Mouse (Mus musculus) intestine, embryonic 16.5 days (tissue): ENCODE data around the gene Pithd1. TPM values are rescaled to one million over a fixed set of nuclear protein-coding genes. Genes with fewer than 3 reads are reported as not detected.
A peak's percentile ranks its signal among the peaks of the same experiment; 100 is the strongest.

ENCODE experiments used
- ATAC-seq: fragments of 200-750 bp; cut with Nextera tagmentation; 2 replicates; pipeline ENCODE4 v1.8.0; 2017; ENCODE audit warnings: moderate TSS enrichment, moderate library complexity
- H3K27ac ChIP-seq: fragments of 300-500 bp; sonication (generic); 2 replicates; pipeline ENCODE4 v1.5.1; 2014; ENCODE audit warnings: mild to moderate bottlenecking, low read length
- H3K27me3 ChIP-seq: fragments of 300-500 bp; sonication (generic); replicated peaks from 2 replicates; pipeline ENCODE4 v1.6.1; 2014; ENCODE audit warnings: low read length, control low read depth, mixed read lengths; ENCODE audit not compliant: control insufficient read depth, insufficient read depth
- H3K36me3 ChIP-seq: fragments of 300-500 bp; sonication (generic); 2 replicates; pipeline ENCODE4 v1.6.1; 2014; ENCODE audit warnings: low read length, control low read depth; ENCODE audit not compliant: control insufficient read depth, insufficient read depth
- H3K4me1 ChIP-seq: fragments of 300-500 bp; sonication (generic); 2 replicates; pipeline ENCODE4 v1.6.1; 2014; ENCODE audit warnings: low read length, control low read depth, mixed read lengths; ENCODE audit not compliant: control insufficient read depth, insufficient read depth
- H3K4me2 ChIP-seq: fragments of 300-500 bp; sonication (generic); 2 replicates; pipeline ENCODE4 v1.6.1; 2014; ENCODE audit warnings: low read depth, low read length, control low read depth
- H3K4me3 ChIP-seq: fragments of 300-500 bp; sonication (generic); 2 replicates; pipeline ENCODE4 v1.5.1; 2014; ENCODE audit warnings: mild to moderate bottlenecking, low read length
- H3K9ac ChIP-seq: fragments of 300-500 bp; sonication (generic); 2 replicates; pipeline ENCODE4 v1.6.1; 2014; ENCODE audit warnings: low read depth, low read length
- H3K9me3 ChIP-seq: fragments of 300-500 bp; sonication (generic); 2 replicates; pipeline ENCODE4 v1.6.1; 2016; ENCODE audit warnings: low read length, control low read depth; ENCODE audit not compliant: control insufficient read depth
- WGBS: fragments of 180-500 bp; shearing (Covaris S2); extraction: QIAGEN DNeasy Blood & Tissue Kit; methylation state at CpG from one replicate; pipeline ENCODE4 v1.1.7; 2014; 5-methylcytosine and 5-hydroxymethylcytosine counted together
- polyA plus RNA-seq: library from polyadenylated mRNA; unstranded; fragments of >200 nt; fragmentation: Nextera tagmentation; extraction: Ambion mirVana; gene quantifications from 2 replicates; pipeline ENCODE4 v1.2.1, GENCODE M21; 2015

Gene Pithd1
- polyA plus RNA-seq, 1 experiment from 2014 or later: 47.2 TPM

DNA sequence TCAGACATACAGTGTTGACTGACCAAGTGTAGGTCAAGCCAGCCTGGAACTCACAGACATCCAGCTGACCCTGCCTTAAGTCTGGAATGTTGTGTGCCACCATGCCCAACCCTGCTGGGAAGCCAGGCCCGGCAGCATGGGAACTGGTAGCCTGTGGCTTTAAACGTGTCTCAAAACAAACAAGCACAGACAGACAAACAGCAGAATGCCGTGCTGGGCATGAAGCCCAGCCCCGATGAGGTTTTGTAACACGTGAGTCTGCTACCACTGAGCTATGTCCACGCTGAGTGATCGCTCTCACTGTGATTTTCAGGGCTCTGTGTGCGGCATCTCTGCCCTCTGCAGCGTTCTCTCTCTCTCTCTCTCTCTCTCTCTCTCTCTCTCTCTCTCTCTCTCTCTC lies 31.2 kb downstream of the Pithd1 start:
- H3K27me3 ChIP-seq: no peaks in the 10 kb centered on the region
- peaks cover 22% of the 10 kb centered on the region for H3K36me3 ChIP-seq
- peaks cover 5% of the 10 kb centered on the region; the same call in 1 of the 2 replicates for H3K4me1 ChIP-seq
- H3K4me3 ChIP-seq: no peak overlapping the region
- no peak overlapping the region for H3K27ac ChIP-seq
- WGBS: 87% methylated on average over 9 of the region's 9 CpGs
- H3K9me3 ChIP-seq: peaks cover 3% of the 10 kb centered on the region; the same call in 1 of the 2 replicates
- no peak overlapping the region for H3K9ac ChIP-seq
- ATAC-seq: no peak
- no peak overlapping the region for H3K4me2 ChIP-seq

DNA sequence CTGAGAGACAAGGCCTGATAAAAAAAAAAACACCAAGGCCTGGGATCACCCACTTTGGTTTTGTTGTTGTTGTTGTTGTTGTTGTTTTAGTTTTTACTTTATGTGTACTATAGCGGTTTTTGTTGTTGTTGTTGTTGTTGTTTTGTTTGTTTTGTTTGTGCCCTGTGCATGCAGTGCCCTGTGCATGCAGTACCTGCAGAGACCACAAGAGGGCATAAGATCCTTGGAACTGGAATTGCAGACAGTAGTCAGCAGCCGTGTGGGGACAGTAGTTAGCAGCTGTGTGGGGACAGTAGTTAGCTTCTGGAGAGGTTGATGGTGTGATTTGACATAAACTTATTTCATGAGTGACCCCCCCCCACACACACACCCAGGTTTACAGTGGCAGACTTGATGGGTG lies 32.8 kb downstream of the Pithd1 start:
- H3K27ac ChIP-seq: no peak overlapping the region
- H3K9ac ChIP-seq: no peak overlapping the region
- peaks cover 22% of the 10 kb centered on the region for H3K36me3 ChIP-seq
- H3K4me1 ChIP-seq: peaks cover 8% of the 10 kb centered on the region
- H3K9me3 ChIP-seq: peaks cover 3% of the 10 kb centered on the region; the same call in 1 of the 2 replicates
- no peak for ATAC-seq
- no peak overlapping the region for H3K4me2 ChIP-seq
- no peaks in the 10 kb centered on the region for H3K27me3 ChIP-seq
- 21% methylated on average over 2 of the region's 2 CpGs for WGBS
- no peak overlapping the region for H3K4me3 ChIP-seq

DNA sequence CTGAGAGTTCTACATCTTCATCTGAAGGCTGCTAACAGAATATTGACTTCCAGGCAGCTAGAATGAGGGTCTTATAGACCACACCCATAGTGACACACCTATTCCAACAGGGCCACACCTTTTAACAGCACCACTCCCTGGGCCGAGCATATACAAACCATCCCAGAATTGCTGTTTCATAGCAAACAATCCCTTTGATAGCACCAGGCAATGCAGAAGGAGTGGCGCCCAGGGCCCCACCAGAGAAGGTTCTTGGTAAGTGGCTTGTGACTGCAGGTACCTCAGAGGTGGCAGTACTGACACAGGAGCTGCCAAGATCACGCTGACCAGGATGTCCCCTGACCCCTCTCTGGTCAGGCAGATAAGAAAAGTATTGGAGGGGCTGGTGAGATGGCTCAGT lies 33.9 kb downstream of the Pithd1 start:
- H3K27ac ChIP-seq: no peak overlapping the region
- 80% methylated on average over 3 of the region's 3 CpGs for WGBS

DNA sequence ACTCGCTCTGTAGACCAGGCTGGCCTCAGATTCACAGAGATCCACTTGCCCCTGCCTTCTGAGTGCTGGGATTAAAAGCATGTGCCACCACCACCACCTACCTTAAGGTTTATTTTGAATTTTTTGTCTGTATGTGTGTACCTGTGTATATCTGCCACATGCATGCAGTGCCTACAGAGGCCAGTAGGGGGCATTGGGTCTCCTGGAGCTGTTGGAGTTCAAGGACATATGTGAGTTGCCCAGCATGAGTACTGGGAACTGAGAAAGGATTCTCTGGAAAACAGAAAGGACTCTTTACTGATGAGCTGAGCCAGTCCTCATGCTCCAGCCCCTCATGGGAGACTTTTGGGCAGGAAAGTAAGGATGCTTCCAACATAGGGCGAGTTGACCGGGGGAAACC lies 35.6 kb downstream of the Pithd1 start:
- Histone ChIP-seq H3K27me3 (no peaks in the 10 kb centered on the region), H3K36me3 (peaks cover 22% of the 10 kb centered on the region), H3K9ac (no peak overlapping the region), H3K9me3 (peaks cover 3% of the 10 kb centered on the region; the same call in 1 of the 2 replicates), H3K4me3 (no peak overlapping the region), H3K4me1 (peaks cover 10% of the 10 kb centered on the region), H3K4me2 (no peak overlapping the region), H3K27ac (no peak overlapping the region)
- WGBS: 92% methylated on average over 3 of the region's 3 CpGs
- no peak for ATAC-seq

More for the DNA sequence above, 33.9 kb downstream of the Pithd1 start:
- Histone ChIP-seq H3K9ac (no peak overlapping the region), H3K4me1 (peaks cover 9% of the 10 kb centered on the region), H3K9me3 (peaks cover 3% of the 10 kb centered on the region; the same call in 1 of the 2 replicates), H3K36me3 (peaks cover 22% of the 10 kb centered on the region), H3K4me2 (no peak overlapping the region), H3K4me3 (no peak overlapping the region), H3K27me3 (no peaks in the 10 kb centered on the region)
- no peak for ATAC-seq

DNA sequence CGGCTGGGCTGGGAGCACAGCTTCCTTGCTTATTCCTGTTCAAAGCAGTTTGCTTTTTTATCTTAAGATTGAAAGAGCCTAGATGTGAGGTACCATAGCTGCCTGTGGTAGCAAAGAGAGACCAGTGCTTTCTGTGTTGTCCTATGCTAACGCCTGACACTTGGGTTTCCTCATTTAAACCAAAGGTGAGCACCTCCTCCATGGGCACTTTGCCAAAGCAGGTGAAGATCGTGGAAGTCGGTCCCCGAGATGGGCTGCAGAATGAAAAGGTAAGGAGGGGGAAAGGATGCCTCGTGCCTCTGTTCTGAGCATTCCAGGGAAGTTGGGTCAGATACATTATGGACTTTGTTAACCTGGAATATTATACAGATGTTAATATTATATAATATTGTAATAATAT lies 36.7 kb downstream of the Pithd1 start:
- H3K9me3 ChIP-seq: peaks cover 3% of the 10 kb centered on the region; the same call in 1 of the 2 replicates
- H3K36me3 ChIP-seq: peaks cover 16% of the 10 kb centered on the region
- H3K4me2 ChIP-seq: no peak overlapping the region
- H3K4me1 ChIP-seq: peaks cover 14% of the 10 kb centered on the region
- H3K27me3 ChIP-seq: no peaks in the 10 kb centered on the region
- no peak for ATAC-seq
- no peak overlapping the region for H3K9ac ChIP-seq
- H3K27ac ChIP-seq: no peak overlapping the region
- no peak overlapping the region for H3K4me3 ChIP-seq
- WGBS: 81% methylated on average over 6 of the region's 6 CpGs

DNA sequence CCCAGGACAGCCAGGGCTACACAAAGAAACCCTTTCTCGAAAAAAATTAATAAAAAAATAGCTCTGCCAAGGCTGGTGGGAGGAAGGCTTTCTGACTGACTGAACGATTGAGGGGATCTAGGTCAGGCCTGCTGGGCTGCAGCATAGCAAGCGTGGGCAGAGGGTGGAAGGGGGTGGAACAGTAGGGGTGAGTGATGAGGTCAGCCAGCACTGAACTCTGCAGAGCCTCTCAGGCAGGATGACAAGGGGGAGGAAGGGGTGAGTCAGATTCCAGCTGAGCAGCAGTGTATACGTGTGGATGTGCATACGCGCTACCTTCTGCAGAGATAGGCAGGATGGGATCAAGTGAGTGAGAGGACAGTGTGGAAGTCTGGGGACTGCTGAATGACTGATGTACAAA lies 37.2 kb downstream of the Pithd1 start:
- no peaks in the 10 kb centered on the region for H3K27me3 ChIP-seq
- no peak overlapping the region for H3K4me3 ChIP-seq
- H3K9ac ChIP-seq: no peak overlapping the region
- H3K4me1 ChIP-seq: peaks cover 14% of the 10 kb centered on the region
- H3K36me3 ChIP-seq: peaks cover 16% of the 10 kb centered on the region
- H3K4me2 ChIP-seq: no peak overlapping the region
- peaks cover 3% of the 10 kb centered on the region; the same call in 1 of the 2 replicates for H3K9me3 ChIP-seq
- ATAC-seq: no peak
- no peak overlapping the region for H3K27ac ChIP-seq
- WGBS: 50% methylated on average over 6 of the region's 6 CpGs

DNA sequence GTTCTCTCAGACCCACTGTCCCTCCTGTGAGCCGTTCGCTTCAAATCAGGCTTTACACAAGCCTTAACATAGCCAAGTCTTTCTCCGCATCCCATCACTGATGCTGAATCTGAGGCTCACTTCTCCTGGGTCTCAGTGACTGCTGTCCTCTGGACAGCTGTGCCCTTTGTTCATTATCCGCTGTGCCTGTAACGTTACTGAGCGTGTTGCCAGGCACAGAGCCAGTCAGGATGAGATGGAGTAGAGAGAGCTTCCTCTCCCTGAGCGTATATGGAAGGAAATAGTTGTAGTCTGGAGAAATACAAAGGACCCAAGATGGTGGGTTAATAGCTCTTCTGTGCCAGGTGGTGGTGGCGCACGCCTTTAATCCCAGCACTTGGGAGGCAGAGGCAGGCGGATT lies 37.6 kb downstream of the Pithd1 start:
- 83% methylated on average over 10 of the region's 10 CpGs for WGBS
- no peak overlapping the region for H3K9ac ChIP-seq
- ATAC-seq: no peak
- no peaks in the 10 kb centered on the region for H3K27me3 ChIP-seq
- peaks cover 14% of the 10 kb centered on the region for H3K4me1 ChIP-seq
- H3K36me3 ChIP-seq: peaks cover 16% of the 10 kb centered on the region
- no peak overlapping the region for H3K27ac ChIP-seq
- peaks cover 3% of the 10 kb centered on the region; the same call in 1 of the 2 replicates for H3K9me3 ChIP-seq
- H3K4me3 ChIP-seq: no peak overlapping the region
- H3K4me2 ChIP-seq: no peak overlapping the region

DNA sequence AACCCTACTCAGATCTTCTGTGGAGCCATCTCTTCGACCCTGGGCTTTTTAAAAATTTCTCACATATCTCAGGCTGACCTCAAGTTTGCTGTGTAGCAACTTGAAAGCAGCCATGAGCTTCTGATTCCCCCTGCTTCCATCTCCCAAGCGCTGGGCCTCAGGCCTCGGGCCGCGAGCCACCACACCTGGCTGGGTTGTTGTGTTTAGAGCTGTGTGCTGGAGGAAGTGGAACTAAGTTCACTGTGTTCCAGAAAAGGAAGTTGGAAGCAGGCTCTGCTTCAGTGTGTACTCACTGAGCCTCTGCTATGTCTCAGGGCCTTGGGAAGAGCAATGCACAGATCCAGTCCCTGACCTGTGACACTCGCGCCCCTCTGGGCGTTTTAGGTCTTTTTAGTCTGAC lies 38.9 kb downstream of the Pithd1 start:
- H3K27ac ChIP-seq: no peak overlapping the region; the same call in 1 of the 2 replicates
- peaks cover 14% of the 10 kb centered on the region for H3K4me1 ChIP-seq
- 84% methylated on average over 8 of the region's 8 CpGs for WGBS
- H3K9me3 ChIP-seq: peaks cover 3% of the 10 kb centered on the region; the same call in 1 of the 2 replicates
- no peak overlapping the region for H3K4me2 ChIP-seq
- 0 out of 2 replicates have a peak overlapping the region, but pooled peaks have one; percentile 22 for H3K9ac ChIP-seq
- no peak overlapping the region for H3K4me3 ChIP-seq
- ATAC-seq: no peak
- H3K27me3 ChIP-seq: no peaks in the 10 kb centered on the region
- H3K36me3 ChIP-seq: peaks cover 16% of the 10 kb centered on the region

DNA sequence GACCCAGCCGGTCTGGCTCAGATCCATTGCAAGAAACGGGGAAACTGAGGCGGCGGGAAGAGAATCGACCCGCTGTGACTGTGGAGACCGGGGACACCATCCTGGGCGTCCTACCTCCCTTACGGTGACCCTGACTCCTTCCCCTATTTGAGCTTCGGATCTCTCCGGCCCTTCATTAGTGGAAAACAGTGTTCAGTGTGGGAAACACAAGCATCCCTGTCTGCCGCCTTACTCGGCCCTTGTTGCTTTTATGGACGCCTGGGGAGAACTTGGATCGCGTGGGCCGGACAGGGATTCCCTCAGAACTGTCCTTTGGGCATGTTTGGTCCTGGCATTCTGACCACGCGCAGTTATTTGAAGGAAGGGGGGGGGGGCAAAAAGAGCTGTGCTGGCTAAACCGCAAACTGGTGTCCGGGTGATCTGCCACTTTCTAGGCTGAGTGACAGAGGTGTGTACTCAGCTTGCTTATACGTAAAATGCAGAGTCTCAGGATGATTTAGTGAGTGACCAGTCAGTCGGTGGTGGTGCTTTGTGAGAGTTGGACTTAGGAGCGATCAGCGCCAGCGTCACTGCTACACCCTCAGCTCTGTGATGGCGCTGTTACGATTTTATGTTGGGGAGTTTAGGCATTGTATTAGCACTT lies 40.3 kb downstream of the Pithd1 start:
- Histone ChIP-seq H3K9ac (peak overlapping the region; percentile 85), H3K36me3 (peaks cover 7% of the 10 kb centered on the region; the same call in 1 of the 2 replicates), H3K4me1 (peaks cover 14% of the 10 kb centered on the region), H3K27me3 (no peaks in the 10 kb centered on the region), H3K4me3 (peak overlapping the region; percentile 84), H3K4me2 (peak overlapping the region; percentile 78), H3K27ac (peak overlapping the region; percentile 70), H3K9me3 (peaks cover 3% of the 10 kb centered on the region; the same call in 1 of the 2 replicates)
- under 1% methylated on average over 28 of the region's 28 CpGs for WGBS
- ATAC-seq: peak; percentile 23
